Mouse (Mus musculus): ENCODE data around the gene Ceacam19. TPM values are rescaled to one million over a fixed set of nuclear protein-coding genes. Genes with fewer than 3 reads are reported as not detected.
"Not testable (repeated sequence)": the region's sequence is repeated elsewhere in the genome, so short reads cannot be mapped to it uniquely, and the experiment has no call there.

The Ceacam19 gene
- 0.64 and 1.1 TPM in 2 replicates for polyA plus RNA-seq (2015; fragmentation: Nextera tagmentation; extraction: Ambion mirVana)

GRCm38 (mm10) chr7:19887849-19888248, at the start of gene Ceacam19:
Ceacam19 (minus strand) TSS chr7:19887965.
- no peak within 1 kb of the TSS for H3K4me3 ChIP-seq (replicated peaks)
- no peak within 1 kb of the TSS for H3K27ac ChIP-seq
- ATAC-seq (ENCODE audit: insufficient read depth, low FRiP score, low read depth), result no peak
- no peaks in the 10 kb centered on the region for H3K27me3 ChIP-seq (replicated peaks)
- H3K4me2 ChIP-seq, result no peak within 1 kb of the TSS
- no peaks in the 10 kb centered on the region for H3K36me3 ChIP-seq
- H3K9ac ChIP-seq, result no peak within 1 kb of the TSS
- WGBS, result 64% methylated on average over 7 of the region's 7 CpGs
- H3K9me3 ChIP-seq, result no peaks in the 10 kb centered on the region
- no peaks in the 10 kb centered on the region for H3K4me1 ChIP-seq

GRCm38 (mm10) chr7:19937229-19937821, 49.6 kb upstream of the Ceacam19 start:
- ATAC-seq (ENCODE audit: insufficient read depth, low FRiP score, low read depth), result no peak
- Histone ChIP-seq H3K4me2 (no peak overlapping the region), H3K4me1 (peaks cover 13% of the 10 kb centered on the region), H3K27ac (no peak overlapping the region), H3K27me3 (replicated peaks) (no peaks in the 10 kb centered on the region), H3K9me3 (no peaks in the 10 kb centered on the region), H3K36me3 (no peaks in the 10 kb centered on the region), H3K4me3 (replicated peaks) (no peak overlapping the region), H3K9ac (no peak overlapping the region)
- WGBS, result 67% methylated on average over 11 of the region's 11 CpGs

- 58% methylated on average over 6 of the region's 6 CpGs for WGBS
- Histone ChIP-seq H3K27ac (no peak overlapping the region), H3K4me1 (peaks cover 14% of the 10 kb centered on the region), H3K9me3 (no peaks in the 10 kb centered on the region), H3K4me3 (replicated peaks) (no peak overlapping the region), H3K9ac (no peak overlapping the region), H3K4me2 (no peak overlapping the region), H3K27me3 (replicated peaks) (no peaks in the 10 kb centered on the region), H3K36me3 (no peaks in the 10 kb centered on the region)
- no peak for ATAC-seq (ENCODE audit: insufficient read depth, low FRiP score, low read depth)
Measured at GRCm38 (mm10) chr7:19935961-19936360, 48.2 kb upstream of the Ceacam19 start.

- Histone ChIP-seq H3K27ac (0 out of 2 replicates have a peak overlapping the region, but pooled peaks have one; percentile 21), H3K36me3 (no peaks in the 10 kb centered on the region), H3K4me1 (peaks cover 14% of the 10 kb centered on the region), H3K9ac (no peak overlapping the region), H3K4me3 (replicated peaks) (no peak overlapping the region), H3K9me3 (no peaks in the 10 kb centered on the region), H3K27me3 (replicated peaks) (no peaks in the 10 kb centered on the region), H3K4me2 (no peak overlapping the region)
- no peak for ATAC-seq (ENCODE audit: insufficient read depth, low FRiP score, low read depth)
- WGBS, result 65% methylated on average over 20 of the region's 20 CpGs
Measured at GRCm38 (mm10) chr7:19935171-19935751, 47.5 kb upstream of the Ceacam19 start.

GRCm38 (mm10) chr7:19932877-19933809, 45.4 kb upstream of the Ceacam19 start:
- Histone ChIP-seq H3K4me2 (peak overlapping the region; percentile 42), H3K36me3 (no peaks in the 10 kb centered on the region), H3K27ac (peak overlapping the region; percentile 51; the same call in 1 of the 2 replicates), H3K27me3 (replicated peaks) (no peaks in the 10 kb centered on the region), H3K9ac (no peak overlapping the region), H3K4me1 (peaks cover 10% of the 10 kb centered on the region), H3K9me3 (no peaks in the 10 kb centered on the region), H3K4me3 (replicated peaks) (peak overlapping the region; percentile 20; the same call in 1 of the 2 replicates)
- ATAC-seq (ENCODE audit: insufficient read depth, low FRiP score, low read depth), result peak; percentile 75; the same call in 1 of the 2 replicates
- 11% methylated on average over 20 of the region's 21 CpGs for WGBS

- H3K4me1 ChIP-seq, result peaks cover 10% of the 10 kb centered on the region; the same call in 1 of the 2 replicates
- H3K9me3 ChIP-seq, result no peaks in the 10 kb centered on the region
- H3K27ac ChIP-seq, result no peak overlapping the region
- H3K9ac ChIP-seq, result no peak overlapping the region
- H3K4me2 ChIP-seq, result no peak overlapping the region
- no peaks in the 10 kb centered on the region for H3K36me3 ChIP-seq
- no peaks in the 10 kb centered on the region for H3K27me3 ChIP-seq (replicated peaks)
- no peak overlapping the region for H3K4me3 ChIP-seq (replicated peaks)
- 18% methylated on average over 13 of the region's 13 CpGs for WGBS
- ATAC-seq (ENCODE audit: insufficient read depth, low FRiP score, low read depth), result no peak
Measured at GRCm38 (mm10) chr7:19932133-19932876, 44.5 kb upstream of the Ceacam19 start.

GRCm38 (mm10) chr7:19930481-19930880, 42.7 kb upstream of the Ceacam19 start:
- H3K27me3 ChIP-seq (replicated peaks); ATAC-seq (ENCODE audit: insufficient read depth, low FRiP score, low read depth); H3K4me1 ChIP-seq; H3K9me3 ChIP-seq; H3K36me3 ChIP-seq; H3K9ac ChIP-seq; H3K4me2 ChIP-seq; H3K27ac ChIP-seq; H3K4me3 ChIP-seq (replicated peaks): not testable (repeated sequence)
- WGBS, result 69% methylated on average over 6 of the region's 6 CpGs

GRCm38 (mm10) chr7:19928486-19928885, 40.7 kb upstream of the Ceacam19 start:
- Histone ChIP-seq H3K36me3 (no peaks in the 10 kb centered on the region), H3K4me3 (replicated peaks) (no peak overlapping the region), H3K9me3 (no peaks in the 10 kb centered on the region), H3K27me3 (replicated peaks) (no peaks in the 10 kb centered on the region), H3K27ac (no peak overlapping the region), H3K4me1 (peaks cover 9% of the 10 kb centered on the region; the same call in 1 of the 2 replicates), H3K9ac (no peak overlapping the region), H3K4me2 (no peak overlapping the region)
- 71% methylated on average over 5 of the region's 5 CpGs for WGBS
- no peak for ATAC-seq (ENCODE audit: insufficient read depth, low FRiP score, low read depth)

GRCm38 (mm10) chr7:19926849-19927480, 39.2 kb upstream of the Ceacam19 start:
- no peak for ATAC-seq (ENCODE audit: insufficient read depth, low FRiP score, low read depth)
- no peaks in the 10 kb centered on the region for H3K27me3 ChIP-seq (replicated peaks)
- WGBS, result 34% methylated on average over 2 of the region's 2 CpGs
- no peaks in the 10 kb centered on the region for H3K36me3 ChIP-seq
- H3K9ac ChIP-seq, result no peak overlapping the region
- no peak overlapping the region for H3K4me2 ChIP-seq
- H3K27ac ChIP-seq, result no peak overlapping the region
- no peaks in the 10 kb centered on the region for H3K4me1 ChIP-seq
- H3K9me3 ChIP-seq, result no peaks in the 10 kb centered on the region
- H3K4me3 ChIP-seq (replicated peaks), result no peak overlapping the region

GRCm38 (mm10) chr7:19925376-19925775, 37.6 kb upstream of the Ceacam19 start:
- Histone ChIP-seq H3K27me3 (replicated peaks) (no peaks in the 10 kb centered on the region), H3K9me3 (no peaks in the 10 kb centered on the region), H3K4me2 (no peak overlapping the region), H3K4me1 (no peaks in the 10 kb centered on the region), H3K27ac (no peak overlapping the region), H3K36me3 (no peaks in the 10 kb centered on the region), H3K9ac (no peak overlapping the region), H3K4me3 (replicated peaks) (no peak overlapping the region)
- WGBS, result 55% methylated on average over 1 of the region's 1 CpGs
- ATAC-seq (ENCODE audit: insufficient read depth, low FRiP score, low read depth), result no peak

- no peak for ATAC-seq (ENCODE audit: insufficient read depth, low FRiP score, low read depth)
- Histone ChIP-seq H3K36me3 (no peaks in the 10 kb centered on the region), H3K27ac (no peak overlapping the region), H3K9ac (no peak overlapping the region), H3K27me3 (replicated peaks) (no peaks in the 10 kb centered on the region), H3K4me3 (replicated peaks) (no peak overlapping the region), H3K4me2 (no peak overlapping the region), H3K9me3 (no peaks in the 10 kb centered on the region), H3K4me1 (peaks cover 7% of the 10 kb centered on the region; the same call in 1 of the 2 replicates)
- WGBS, result 7% methylated on average over 10 of the region's 15 CpGs
Measured at GRCm38 (mm10) chr7:19923797-19924196, 36.0 kb upstream of the Ceacam19 start.

Measured in stomach, embryonic 15.5 days (tissue).